Mouse (Mus musculus): ENCODE measurements around the gene Ccp110.

Ccp110 gene

DNA sequence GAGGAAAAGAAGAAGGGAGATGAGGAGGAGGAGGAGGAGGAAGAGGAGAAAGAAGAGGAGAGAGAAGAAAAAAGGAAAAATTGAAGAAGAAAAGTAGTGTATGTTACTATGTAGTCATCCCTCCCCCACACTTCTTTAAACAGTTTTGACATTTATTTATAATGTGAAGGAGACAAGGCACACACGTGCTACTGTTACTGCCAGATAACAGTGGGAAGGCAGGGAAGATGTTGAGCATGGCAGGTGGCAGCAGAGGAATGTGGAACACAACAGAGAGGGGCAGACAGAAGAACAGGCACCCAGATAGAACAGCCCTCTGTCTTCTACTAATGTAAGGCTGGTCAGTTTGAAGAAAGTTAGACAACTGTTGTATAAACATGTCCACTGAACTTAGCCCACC, 57.3 kb downstream of the Ccp110 start:
- DNase-seq, result no peak

DNA sequence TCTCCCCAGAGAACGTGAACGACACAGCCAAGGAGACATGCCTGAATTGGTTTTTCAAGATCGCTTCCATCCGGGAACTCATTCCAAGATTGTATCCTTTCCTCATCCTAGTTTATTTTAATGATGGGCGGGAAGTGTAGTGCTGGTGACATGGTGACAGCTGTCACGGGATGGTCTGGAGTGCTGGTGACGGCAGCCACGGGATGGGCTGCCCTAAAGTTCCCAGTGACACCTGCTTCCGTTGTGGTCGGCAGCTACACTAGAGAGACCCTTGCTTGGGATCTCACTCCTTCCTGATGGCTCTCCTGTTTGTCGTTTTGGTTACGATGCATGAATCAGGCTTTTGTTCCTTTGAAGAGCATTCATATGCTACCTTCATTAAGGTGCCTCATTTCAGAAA, 60.7 kb downstream of the Ccp110 start:
- no peak for DNase-seq

- no peak for DNase-seq
These were observed 63.6 kb downstream of the Ccp110 start for GRCm38 (mm10) chr7:118775991-118776390.

- no peak for DNase-seq
These were observed 64.1 kb downstream of the Ccp110 start for GRCm38 (mm10) chr7:118776491-118776890.

- peak; percentile 50 for DNase-seq
These were observed 65.4 kb downstream of the Ccp110 start for GRCm38 (mm10) chr7:118777598-118778394.

GRCm38 (mm10) chr7:118778561-118778960, 66.2 kb downstream of the Ccp110 start:
- peak; percentile 79 for DNase-seq

GRCm38 (mm10) chr7:118783305-118784001, 71.1 kb downstream of the Ccp110 start:
- no peak for DNase-seq

GRCm38 (mm10) chr7:118786091-118786490, 73.7 kb downstream of the Ccp110 start:
- no peak for DNase-seq

Data from cerebellum, adult 11 months (tissue).